Mouse (Mus musculus) lung, postnatal 0 days (tissue): ENCODE results near the gene Mms19.

Experiments
- CTCF ChIP-seq: IDR thresholded peaks from 2 replicates; pipeline ENCODE4 v1.5.1; 2016; ENCODE audit warnings: antibody characterized with exemption, mild to moderate bottlenecking
- EP300 ChIP-seq: IDR thresholded peaks from 2 replicates; pipeline ENCODE4 v1.6.1; 2016; ENCODE audit warnings: antibody characterized with exemption, mild to moderate bottlenecking, control low read depth

DNA sequence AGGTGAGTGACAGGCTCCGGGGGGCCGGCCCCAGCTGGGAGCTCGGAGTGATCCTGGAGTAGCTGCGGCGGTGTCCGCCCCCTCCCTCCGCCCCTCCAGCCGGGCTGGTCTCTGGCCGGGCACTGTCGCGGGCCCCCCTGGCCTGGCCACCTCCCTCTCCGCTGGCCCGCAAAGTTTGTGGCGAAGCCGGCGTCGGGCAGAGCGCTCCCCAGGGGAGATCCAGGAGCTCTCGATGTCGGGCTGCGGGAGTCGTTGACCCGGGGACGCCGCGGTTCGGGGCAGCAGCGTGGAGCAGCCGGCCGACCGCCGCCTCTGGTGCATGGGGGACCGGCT is 604 bp upstream of the Mms19 start, which contains the start of gene Ubtd1:
- no peak for TF ChIP-seq CTCF
- no peak for TF ChIP-seq EP300
